In genomic region chr1:184734991-184735920, GRCm38 (mm10) we compare ENCODE assay signal across 9 mouse cellular contexts. TPM values are rescaled to one million over a fixed set of nuclear protein-coding genes. Genes with fewer than 3 reads are reported as not detected.
DNase-seq lines count a peak whose midpoint lies in the region; ATAC-seq and TF ChIP-seq lines count a peak whose summit lies in the region.
"Had no signal": no experiment of that assay in that cellular context is flagged by ENCODE, and none has a peak within 500 bp of the region (broad histone marks: within the 10 kb centered on the region; RNA-seq: fewer than 3 reads in every experiment).

No protein-coding gene starts in this region.

- TF ChIP-seq POLR2A in kidney, adult 2 months (IDR thresholded peaks at IDR 0.05; ENCODE audit: low read depth, low read length): no peak

- H3K9me3 ChIP-seq in embryonic facial prominence, embryonic 14.5 days (ENCODE audit: control insufficient read depth, low read length): no peaks in the 10 kb centered on the region
- no peaks in the 10 kb centered on the region for H3K9me3 ChIP-seq in limb, embryonic 12.5 days

- H3K9ac ChIP-seq in embryonic facial prominence, embryonic 14.5 days (ENCODE audit: low read depth, low read length): no peak overlapping the region
- no peak overlapping the region for H3K9ac ChIP-seq in limb, embryonic 12.5 days (replicated peaks)

- no peak for TF ChIP-seq CTCF in kidney, adult 2 months (conservative IDR thresholded peaks at IDR 0.05; ENCODE audit: insufficient read depth, insufficient read length, low read depth, low read length)

- WGBS in kidney, adult 2 months: 12% methylated on average over 25 of the region's 25 CpGs
- WGBS in embryonic facial prominence, embryonic 14.5 days: 5% methylated on average over 25 of the region's 25 CpGs
- 2% methylated on average over 25 of the region's 25 CpGs for WGBS in limb, embryonic 12.5 days

- peak; percentile 76 for DNase-seq in kidney, adult 2 months
- DNase-seq in kidney, adult 18-20 months: no peak
- peak; percentile 26 for DNase-seq in embryonic facial prominence, embryonic 14.5 days (ENCODE audit: low spot score)
- DNase-seq in naive thymus-derived CD4-positive, alpha-beta T cell, adult 2 months (ENCODE audit: low read depth): peak; percentile 10
- DNase-seq in layer of hippocampus, postnatal 25 days (ENCODE audit: extremely low spot score in 1 of 2, low spot score in 1 of 2): no peak
- DNase-seq in left cerebral cortex, adult 9 months (ENCODE audit: low spot score in 2 of 2): no peak
- DNase-seq in gastrocnemius, postnatal 25 days: no peak

- no peak for ATAC-seq in embryonic facial prominence, embryonic 14.5 days (ENCODE audit: low read depth)
- ATAC-seq in limb, embryonic 12.5 days (ENCODE audit: insufficient number of reproducible peaks, insufficient read depth, low FRiP score, low TSS enrichment, low read depth): no peak
- ATAC-seq: Patski had no signal

- peaks cover 8% of the 10 kb centered on the region for H3K27me3 ChIP-seq in kidney, adult 2 months (replicated peaks; ENCODE audit: control insufficient read depth, insufficient read depth, low read length)
- peaks cover 76% of the 10 kb centered on the region for H3K27me3 ChIP-seq in embryonic facial prominence, embryonic 14.5 days (replicated peaks; ENCODE audit: control insufficient read depth, insufficient read depth, low read length)
- H3K27me3 ChIP-seq in limb, embryonic 12.5 days: peaks cover 91% of the 10 kb centered on the region
- H3K27me3 ChIP-seq: Patski had no signal

- no peaks in the 10 kb centered on the region for H3K36me3 ChIP-seq in kidney, adult 2 months (ENCODE audit: control insufficient read depth, insufficient read depth, low read length)
- no peaks in the 10 kb centered on the region for H3K36me3 ChIP-seq in embryonic facial prominence, embryonic 14.5 days (ENCODE audit: control insufficient read depth, insufficient read depth, low read length)
- H3K36me3 ChIP-seq in limb, embryonic 12.5 days: no peaks in the 10 kb centered on the region

- H3K4me2 ChIP-seq in embryonic facial prominence, embryonic 14.5 days (ENCODE audit: low read depth, low read length): no peak overlapping the region
- 0 out of 2 replicates have a peak overlapping the region, but pooled peaks have one; percentile 73 for H3K4me2 ChIP-seq in limb, embryonic 12.5 days

- no peak overlapping the region for H3K4me3 ChIP-seq in kidney, adult 2 months (ENCODE audit: insufficient read depth, low read depth, low read length)
- no peak overlapping the region for H3K4me3 ChIP-seq in embryonic facial prominence, embryonic 14.5 days (ENCODE audit: low read depth, low read length)
- H3K4me3 ChIP-seq in limb, embryonic 12.5 days (replicated peaks): no peak overlapping the region

- H3K4me1 ChIP-seq in kidney, adult 2 months (ENCODE audit: control insufficient read depth, insufficient read depth, low read length): 0 out of 2 replicates have a peak, but pooled peaks cover 2% of the 10 kb centered on the region
- H3K4me1 ChIP-seq in embryonic facial prominence, embryonic 14.5 days (ENCODE audit: control insufficient read depth, insufficient read depth, low read length): peaks cover 13% of the 10 kb centered on the region; the same call in 1 of the 2 replicates
- peaks cover 19% of the 10 kb centered on the region for H3K4me1 ChIP-seq in limb, embryonic 12.5 days (replicated peaks)

- peak overlapping the region; percentile 51 for H3K27ac ChIP-seq in kidney, adult 2 months (ENCODE audit: insufficient read depth, low read depth, low read length)
- H3K27ac ChIP-seq in embryonic facial prominence, embryonic 14.5 days (replicated peaks; ENCODE audit: low read depth, low read length): no peak overlapping the region
- H3K27ac ChIP-seq in limb, embryonic 12.5 days: no peak overlapping the region

RNA-seq across cellular contexts. Expression of gene Hlx, which starts 2.8 kb away (rescaled TPM):
- polyA plus RNA-seq in kidney, adult 2 months (2012; rRNA removed): 7.4 and 8.1 TPM in 2 replicates
- 13.7 and 14.4 TPM in 2 replicates for polyA plus RNA-seq in embryonic facial prominence, embryonic 14.5 days (2014; fragmentation: Nextera tagmentation; extraction: Ambion mirVana)
- polyA plus RNA-seq in limb, embryonic 12.5 days (2016; fragmentation: Nextera tagmentation; extraction: Ambion mirVana): 24.1 and 26.8 TPM in 2 replicates
- 1 to 10 TPM; 1.5 TPM for total RNA-seq in layer of hippocampus, postnatal 25 days (2021)
- total RNA-seq in gastrocnemius, postnatal 25 days (2021): 10 to 100 TPM in 1 of 2 experiments, 1 to 10 TPM in 1; 5.9 to 10.0 TPM

Comparison
In these comparisons a context has a peak if more than half of its experiments do, and no peak if none do; other contexts are left out.
1. DNase-seq: peak in kidney, adult 2 months (single experiment), embryonic facial prominence, embryonic 14.5 days (single experiment) and naive thymus-derived CD4-positive, alpha-beta T cell, adult 2 months (single experiment); none in kidney, adult 18-20 months (single experiment), layer of hippocampus, postnatal 25 days (0 of 2), left cerebral cortex, adult 9 months (0 of 2) and gastrocnemius, postnatal 25 days (single experiment).